Mouse (Mus musculus) ES-E14 (cell line): ENCODE measurements around the gene Mettl15. TPM values are rescaled to one million over a fixed set of nuclear protein-coding genes. Genes with fewer than 3 reads are reported as not detected.

ENCODE experiments used
- DNase-seq: peaks from one replicate; pipeline ENCODE4 v3.0.0-alpha.2; 2013; ENCODE audit warnings: low read depth, low spot score
- H3K27ac ChIP-seq: 2 replicates; pipeline ENCODE4 v1.5.1; 2012; ENCODE audit warnings: low read depth, mild to moderate bottlenecking, low read length, moderate library complexity, mixed read lengths; ENCODE audit not compliant: poor library complexity, insufficient read depth, severe bottlenecking
- H3K36me3 ChIP-seq: 2 replicates; pipeline ENCODE4 v1.6.1; 2012; ENCODE audit warnings: mild to moderate bottlenecking, low read length, moderate library complexity, mixed read lengths; ENCODE audit not compliant: control insufficient read depth, poor library complexity, insufficient read depth, severe bottlenecking
- H3K4me1 ChIP-seq, 2 experiments: fragments of 150-350 bp in 1 of 2; sonication (generic) in 1 of 2; 2 replicates each; pipeline ENCODE4 v1.6.1; 2012; ENCODE audit warnings: low read length in 2 of 2, mild to moderate bottlenecking in 1 of 2, mixed read lengths in 1 of 2; ENCODE audit not compliant: control insufficient read depth in 2 of 2, insufficient read depth in 2 of 2, poor library complexity in 1 of 2
- H3K4me3 ChIP-seq, 2 experiments: fragments of 150-350 bp in 1 of 2; sonication (generic) in 1 of 2; 2 replicates each; pipeline ENCODE4 v1.5.1; 2012; ENCODE audit warnings: low read length in 2 of 2, low read depth in 1 of 2, mild to moderate bottlenecking in 1 of 2, mixed read lengths in 1 of 2; ENCODE audit not compliant: insufficient read depth in 1 of 2, poor library complexity in 1 of 2, severe bottlenecking in 1 of 2
- H3K9ac ChIP-seq: 2 replicates; pipeline ENCODE4 v1.6.1; 2012; ENCODE audit warnings: low read depth, mild to moderate bottlenecking, low read length, mixed read lengths; ENCODE audit not compliant: poor library complexity, insufficient read depth, severe bottlenecking
- H3K9me3 ChIP-seq: fragments of 150-350 bp; sonication (generic); 2 replicates; pipeline ENCODE4 v1.6.1; 2012; ENCODE audit warnings: low read depth, mild to moderate bottlenecking, low read length; ENCODE audit not compliant: control insufficient read depth, insufficient read depth
- CHD2 ChIP-seq: IDR thresholded peaks from 2 replicates; pipeline ENCODE4 v1.6.1; 2014; ENCODE audit warnings: mild to moderate bottlenecking, low read depth, low read length, inconsistent platforms
- HCFC1 ChIP-seq: IDR thresholded peaks from 2 replicates; pipeline ENCODE4 v1.6.1; 2012; ENCODE audit warnings: low read length, inconsistent platforms, borderline replicate concordance; ENCODE audit not compliant: insufficient read depth
- MAFK ChIP-seq: IDR thresholded peaks from 2 replicates; pipeline ENCODE4 v1.6.1; 2014; ENCODE audit warnings: mild to moderate bottlenecking, low read depth, low read length, inconsistent platforms; ENCODE audit not compliant: insufficient read depth
- ZC3H11A ChIP-seq: IDR thresholded peaks from 2 replicates; pipeline ENCODE4 v1.6.1; 2012; ENCODE audit warnings: low read depth, mild to moderate bottlenecking, inconsistent platforms, low read length, borderline replicate concordance
- ZNF384 ChIP-seq: IDR thresholded peaks from 2 replicates; pipeline ENCODE4 v1.6.1; 2012; ENCODE audit warnings: low read depth, low read length, inconsistent platforms
- in situ Hi-C, 2 experiments: fragments of 600-800 bp; cut with MboI; formaldehyde crosslinking; loops; one replicate each; pipeline ENCODE4 v1.15.1; 2025; ENCODE audit warnings: low sequenced_read_pairs in 2 of 2, inconsistent platforms in 1 of 2; ENCODE audit not compliant: unreplicated experiment in 2 of 2
- total RNA-seq: library from RNA; depleted of rRNA; stranded (reverse); fragments of 300-350 nt; gene quantifications from 2 replicates; pipeline ENCODE4 v1.2.3, GENCODE M21; 2012

Mettl15 gene
- total RNA-seq, 1 experiment = 2.9 TPM

- H3K36me3 ChIP-seq = no peaks in the 10 kb centered on the region
- H3K27ac ChIP-seq = peak overlapping the region; percentile 74
- peak overlapping the region; percentile 82 for H3K9ac ChIP-seq
- TF ChIP-seq ZC3H11A (no peak), HCFC1 (peak; percentile 76)
- DNase-seq = peak; percentile 52
- H3K4me1 ChIP-seq = peaks cover 0 to 2% of the 10 kb centered on the region in 2 experiments; a peak in 1 of 4 replicates
- H3K9me3 ChIP-seq = no peaks in the 10 kb centered on the region
- peak overlapping the region; percentile 82 to 95 for H3K4me3 ChIP-seq
- in situ Hi-C loops = no loop called here
Observed at GRCm38 (mm10) chr2:109278036-109278435, 2.5 kb downstream of the Mettl15 start.

DNA sequence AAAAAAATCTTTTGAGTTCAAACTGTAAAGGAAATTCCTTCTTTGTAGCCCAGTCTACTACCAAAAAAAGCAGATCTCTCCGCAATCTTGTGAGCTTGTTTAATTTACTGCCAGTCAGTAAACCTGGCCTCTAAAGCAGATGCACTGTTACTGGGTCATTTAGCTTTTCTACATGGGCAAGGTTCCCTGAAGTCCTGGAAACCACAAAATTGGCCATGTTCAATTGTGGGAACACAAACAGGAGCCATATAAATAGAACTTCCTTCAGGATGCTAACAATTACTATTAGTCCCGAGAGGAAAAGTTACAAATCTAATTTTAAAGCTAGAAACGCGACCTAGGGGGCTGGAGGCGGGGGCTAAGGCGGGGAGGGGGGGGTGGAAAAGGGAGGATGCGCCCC is 3.0 kb downstream of the Mettl15 start:
- H3K27ac ChIP-seq = no peak overlapping the region
- H3K4me1 ChIP-seq = no peaks in the 10 kb centered on the region; a peak in 1 of 4 replicates
- H3K9me3 ChIP-seq = no peaks in the 10 kb centered on the region
- TF ChIP-seq MAFK (no peak), CHD2 (no peak), HCFC1 (no peak), ZC3H11A (no peak), ZNF384 (no peak)
- in situ Hi-C loops = no loop called here
- DNase-seq = no peak
- H3K36me3 ChIP-seq = no peaks in the 10 kb centered on the region
- peak overlapping the region; percentile 82 to 95 for H3K4me3 ChIP-seq
- no peak overlapping the region; the same call in 1 of the 2 replicates for H3K9ac ChIP-seq

DNA sequence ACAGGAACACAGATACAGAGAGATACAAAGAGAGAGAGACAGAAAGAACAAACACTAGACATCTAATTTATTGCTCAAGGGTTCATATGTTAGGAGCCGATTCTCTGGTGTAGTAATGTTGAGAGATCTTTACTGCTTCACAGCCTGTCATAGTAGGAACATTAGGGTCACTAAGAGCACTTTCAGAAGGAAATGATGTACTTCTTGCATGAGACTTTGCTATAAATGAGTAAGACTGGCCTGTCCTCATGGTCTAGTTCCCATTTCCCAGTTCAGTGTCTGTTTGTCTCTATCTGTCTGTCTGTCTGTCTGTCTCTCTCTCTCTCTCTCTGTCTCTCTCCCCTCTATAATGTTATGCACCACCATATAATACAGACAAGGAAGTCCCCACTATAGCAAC is 7.5 kb downstream of the Mettl15 start:
- Histone ChIP-seq H3K9me3 (no peaks in the 10 kb centered on the region), H3K36me3 (no peaks in the 10 kb centered on the region)

GRCm38 (mm10) chr2:109262779-109263178 is 17.8 kb downstream of the Mettl15 start:
- in situ Hi-C loops = no loop called here
- H3K9ac ChIP-seq = no peak overlapping the region
- no peaks in the 10 kb centered on the region for H3K4me1 ChIP-seq
- DNase-seq = no peak
- no peak overlapping the region for H3K27ac ChIP-seq
- H3K9me3 ChIP-seq = no peaks in the 10 kb centered on the region
- no peaks in the 10 kb centered on the region for H3K36me3 ChIP-seq
- no peak overlapping the region for H3K4me3 ChIP-seq
- TF ChIP-seq MAFK (no peak), ZNF384 (no peak), HCFC1 (no peak), ZC3H11A (no peak), CHD2 (no peak)

More for the DNA sequence above, 7.5 kb downstream of the Mettl15 start:
- in situ Hi-C loops = no loop called here
- no peak for DNase-seq
- Histone ChIP-seq H3K4me1 (no peaks in the 10 kb centered on the region), H3K27ac (no peak overlapping the region), H3K9ac (no peak overlapping the region), H3K4me3 (no peak overlapping the region)
- no peak for TF ChIP-seq ZC3H11A
- no peak for TF ChIP-seq CHD2
- TF ChIP-seq HCFC1 = no peak
- no peak for TF ChIP-seq ZNF384

DNA sequence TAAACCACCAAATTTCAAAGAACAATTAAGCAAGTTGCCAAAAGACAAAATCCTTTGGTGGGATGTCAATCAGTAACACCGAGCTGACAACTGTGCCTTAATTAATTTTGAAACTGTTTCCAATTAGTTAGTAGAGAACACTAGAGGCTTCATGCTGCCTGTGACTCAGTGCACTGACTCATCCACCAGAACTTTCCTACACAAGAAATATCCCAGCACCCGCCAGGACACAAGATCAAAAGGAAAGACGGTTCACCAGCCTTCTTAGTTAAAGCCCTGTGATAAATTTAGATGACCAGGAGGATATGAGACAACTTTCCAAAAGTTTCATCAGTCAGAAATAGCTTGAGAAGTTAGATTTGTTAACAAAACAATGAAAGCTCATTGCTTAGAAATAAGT is 38.6 kb downstream of the Mettl15 start:
- Histone ChIP-seq H3K9me3 (no peaks in the 10 kb centered on the region), H3K4me3 (no peak overlapping the region), H3K9ac (no peak overlapping the region), H3K36me3 (no peaks in the 10 kb centered on the region), H3K4me1 (no peaks in the 10 kb centered on the region), H3K27ac (no peak overlapping the region)
- TF ChIP-seq CHD2 = no peak
- no peak for TF ChIP-seq ZNF384
- DNase-seq = no peak
- in situ Hi-C loops = no loop called here
